Mouse (Mus musculus) midbrain, postnatal 0 days (tissue): ENCODE measurements around the gene Olfr469. TPM values are rescaled to one million over a fixed set of nuclear protein-coding genes. Genes with fewer than 3 reads are reported as not detected.

Source experiments
- ATAC-seq: fragments of 200-750 bp; cut with Nextera tagmentation; 2 replicates; pipeline ENCODE4 v1.8.0; 2017; ENCODE audit warnings: moderate number of reproducible peaks, mild to moderate bottlenecking, moderate TSS enrichment, moderate library complexity; ENCODE audit not compliant: low FRiP score
- DNase-seq: peaks from one replicate; pipeline ENCODE4 v3.0.0-alpha.2; 2015; ENCODE audit warnings: low spot score
- H3K27ac ChIP-seq: fragments of 300-500 bp; sonication (generic); 2 replicates; pipeline ENCODE4 v1.5.1; 2014; ENCODE audit warnings: low read depth, mild to moderate bottlenecking, low read length, mixed read lengths
- H3K27me3 ChIP-seq: fragments of 300-500 bp; sonication (generic); 2 replicates; pipeline ENCODE4 v1.6.1; 2014; ENCODE audit warnings: low read length, control low read depth, mixed read lengths; ENCODE audit not compliant: insufficient read depth
- H3K36me3 ChIP-seq: fragments of 300-500 bp; sonication (generic); 2 replicates; pipeline ENCODE4 v1.6.1; 2014; ENCODE audit warnings: low read length, control low read depth, mixed read lengths; ENCODE audit not compliant: insufficient read depth
- H3K4me1 ChIP-seq: fragments of 300-500 bp; sonication (generic); 2 replicates; pipeline ENCODE4 v1.6.1; 2014; ENCODE audit warnings: mild to moderate bottlenecking, control low read depth, antibody characterized with exemption, low read length, mixed read lengths; ENCODE audit not compliant: insufficient read depth
- H3K4me2 ChIP-seq: fragments of 300-500 bp; sonication (generic); 2 replicates; pipeline ENCODE4 v1.6.1; 2014; ENCODE audit warnings: low read depth, mild to moderate bottlenecking, low read length, mixed read lengths; ENCODE audit not compliant: poor library complexity, severe bottlenecking
- H3K4me3 ChIP-seq: fragments of 300-500 bp; sonication (generic); 2 replicates; pipeline ENCODE4 v1.5.1; 2014; ENCODE audit warnings: low read depth, mild to moderate bottlenecking, low read length, moderate library complexity
- H3K9ac ChIP-seq: fragments of 300-500 bp; sonication (generic); replicated peaks from 2 replicates; pipeline ENCODE4 v1.6.1; 2014; ENCODE audit warnings: mild to moderate bottlenecking, low read length, moderate library complexity, mixed read lengths; ENCODE audit not compliant: poor library complexity, severe bottlenecking
- H3K9me3 ChIP-seq: fragments of 300-500 bp; sonication (generic); 2 replicates; pipeline ENCODE4 v1.6.1; 2016; ENCODE audit warnings: low read length, control low read depth
- CTCF ChIP-seq: IDR thresholded peaks from 2 replicates; pipeline ENCODE4 v1.5.1; 2016; ENCODE audit warnings: antibody characterized with exemption, mild to moderate bottlenecking
- WGBS: fragments of 180-500 bp; shearing (Covaris S2); extraction: QIAGEN DNeasy Blood & Tissue Kit; methylation state at CpG from one replicate; pipeline ENCODE4 v1.1.7; 2014; 5-methylcytosine and 5-hydroxymethylcytosine counted together
- polyA plus RNA-seq: library from polyadenylated mRNA; unstranded; fragments of >200 nt; fragmentation: Nextera tagmentation; extraction: Ambion mirVana; gene quantifications from 2 replicates; pipeline ENCODE4 v1.2.1, GENCODE M21; 2015
- total RNA-seq: library from RNA; depleted of rRNA; stranded (reverse); fragments of >200 nt; gene quantifications from 2 replicates; pipeline ENCODE4 v1.2.3, GENCODE M21; 2014; rRNA removed

Gene Olfr469
- total and polyA plus RNA-seq, 2 experiments from 2014 or later = not detected

DNA sequence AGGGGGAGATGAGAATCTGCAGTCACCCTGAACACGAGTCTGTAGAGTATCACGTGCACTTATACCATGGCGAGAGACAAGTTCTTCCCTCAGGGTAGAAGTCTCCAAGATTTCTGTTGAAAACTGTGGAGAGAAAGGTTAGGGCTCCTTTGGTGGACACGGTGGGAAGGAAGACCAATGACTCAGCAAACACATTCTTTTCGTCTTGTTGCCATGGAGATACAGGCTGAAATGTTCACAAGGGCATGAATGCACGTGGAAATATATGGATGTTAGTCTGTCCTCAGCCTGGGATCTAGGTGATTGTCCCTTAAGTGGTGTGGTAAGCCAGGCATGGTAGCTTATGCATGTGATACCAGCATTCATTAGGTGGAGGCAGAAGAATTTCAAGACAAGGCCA lies 54.5 kb downstream of the Olfr469 start:
- ATAC-seq (no peak), DNase-seq (no peak)
- Histone ChIP-seq H3K36me3 (no peaks in the 10 kb centered on the region), H3K4me1 (no peaks in the 10 kb centered on the region), H3K4me2 (no peak overlapping the region), H3K27ac (no peak overlapping the region), H3K9ac (no peak overlapping the region), H3K4me3 (no peak overlapping the region), H3K9me3 (no peaks in the 10 kb centered on the region), H3K27me3 (no peaks in the 10 kb centered on the region)
- WGBS = 48% methylated on average over 6 of the region's 6 CpGs
- TF ChIP-seq CTCF = no peak

Other genes starting within 250 kb of the Olfr469 start
- 2.6 and 2.9 TPM in 2 replicates for gene Ppfibp2, start 230.3 kb downstream of the Olfr469 start, total RNA-seq
- gene Ppfibp2, start 230.3 kb downstream of the Olfr469 start, polyA plus RNA-seq = 1.2 and 1.6 TPM in 2 replicates
- gene 5330417H12Rik, start 200.4 kb downstream of the Olfr469 start, total RNA-seq = not detected in 2 replicates
- gene 5330417H12Rik, start 200.4 kb downstream of the Olfr469 start, polyA plus RNA-seq = not detected in 2 replicates
- gene Cyb5r2, start 67.5 kb downstream of the Olfr469 start, total RNA-seq = not detected in 2 replicates
- gene Cyb5r2, start 67.5 kb downstream of the Olfr469 start, polyA plus RNA-seq = 0.47 and 0.60 TPM in 2 replicates
- gene Ovch2, start 24.3 kb downstream of the Olfr469 start, total RNA-seq = not detected in 2 replicates
- not detected in 2 replicates for gene Ovch2, start 24.3 kb downstream of the Olfr469 start, polyA plus RNA-seq
- gene Olfr467, start 13.3 kb downstream of the Olfr469 start, total RNA-seq = not detected in 2 replicates
- gene Olfr467, start 13.3 kb downstream of the Olfr469 start, polyA plus RNA-seq = not detected in 2 replicates
- gene Olfr470, start 21.9 kb upstream of the Olfr469 start, total RNA-seq = not detected in 2 replicates
- not detected in 2 replicates for gene Olfr470, start 21.9 kb upstream of the Olfr469 start, polyA plus RNA-seq
- gene Olfr472, start 72.4 kb upstream of the Olfr469 start, total RNA-seq = not detected in 2 replicates
- not detected in 2 replicates for gene Olfr472, start 72.4 kb upstream of the Olfr469 start, polyA plus RNA-seq
- gene Olfr473, start 104.9 kb upstream of the Olfr469 start, total RNA-seq = not detected in 2 replicates
- gene Olfr473, start 104.9 kb upstream of the Olfr469 start, polyA plus RNA-seq = not detected in 2 replicates
- gene Olfr474, start 129.1 kb upstream of the Olfr469 start, total RNA-seq = not detected in 2 replicates
- not detected in 2 replicates for gene Olfr474, start 129.1 kb upstream of the Olfr469 start, polyA plus RNA-seq
- not detected in 2 replicates for gene Olfr476, start 139.3 kb upstream of the Olfr469 start, total RNA-seq
- not detected in 2 replicates for gene Olfr476, start 139.3 kb upstream of the Olfr469 start, polyA plus RNA-seq
- gene Olfr477, start 161.2 kb upstream of the Olfr469 start, total RNA-seq = not detected in 2 replicates
- not detected in 2 replicates for gene Olfr477, start 161.2 kb upstream of the Olfr469 start, polyA plus RNA-seq
- not detected in 2 replicates for gene Olfr478, start 208.4 kb upstream of the Olfr469 start, total RNA-seq
- not detected in 2 replicates for gene Olfr478, start 208.4 kb upstream of the Olfr469 start, polyA plus RNA-seq
- not detected in 2 replicates for gene Olfr479, start 225.2 kb upstream of the Olfr469 start, total RNA-seq
- not detected in 2 replicates for gene Olfr479, start 225.2 kb upstream of the Olfr469 start, polyA plus RNA-seq
- not detected in 2 replicates for gene Olfr480, start 241.8 kb upstream of the Olfr469 start, total RNA-seq
- gene Olfr480, start 241.8 kb upstream of the Olfr469 start, polyA plus RNA-seq = not detected in 2 replicates